28 mouse cellular contexts compared by ENCODE assay signal in the genomic region with DNA sequence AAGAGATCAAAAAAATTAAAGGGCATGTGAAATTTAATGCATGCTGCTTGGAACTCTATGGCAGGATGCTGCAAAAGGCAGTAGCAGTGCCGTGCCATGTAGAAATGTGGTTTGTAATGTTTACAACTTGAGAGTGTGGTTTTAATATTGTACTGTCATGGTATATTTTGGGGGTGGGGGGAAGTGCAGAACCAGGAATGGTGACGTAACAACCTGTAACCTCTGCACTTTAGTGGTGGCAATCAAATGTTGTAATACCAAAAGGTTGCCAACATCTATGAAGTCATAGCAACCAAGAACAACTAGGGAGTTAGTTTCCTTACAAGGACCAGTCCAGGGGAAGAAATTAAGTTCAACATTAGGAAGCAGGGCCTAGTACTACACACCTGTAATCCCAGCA.
DNase-seq lines count a peak whose midpoint lies in the region; ATAC-seq lines count a peak whose summit lies in the region.
"Had no signal": no experiment of that assay in that cellular context is flagged by ENCODE, and none has a peak within 500 bp of the region (broad histone marks: within the 10 kb centered on the region; RNA-seq: fewer than 3 reads in every experiment).

No protein-coding gene starts in this region.

- H3K4me3 ChIP-seq in forebrain, embryonic 15.5 days: no peak overlapping the region
- H3K4me3 ChIP-seq: embryonic facial prominence, embryonic 13.5 days; forebrain, embryonic 10.5 days; hindbrain, embryonic 12.5 days; limb, embryonic 12.5 days; liver, embryonic 12.5 days; midbrain, embryonic 10.5 days had no signal

- DNase-seq in 416B (ENCODE audit: low read depth): peak; percentile 82
- peak; percentile 65 for DNase-seq in NIH3T3 (ENCODE audit: low read depth)
- peak; percentile 13 for DNase-seq in induced T-regulatory cell, adult 2 months (ENCODE audit: low read depth)
- no peak for DNase-seq in testis, postnatal 10 days (ENCODE audit: low spot score)
- DNase-seq in spleen, postnatal 10 days (ENCODE audit: low spot score in 2 of 2): no peak
- DNase-seq: adrenal gland, adult 8-10 months; cerebellum, adult 11 months; cerebellum, adult 9-10 months; heart, postnatal 14 days; kidney, postnatal 25 days; liver, postnatal 0 days; retina, postnatal 1 day; right cerebral cortex, postnatal 25 days; thymus, adult 18-20 months; thymus, postnatal 25 days had no signal

- H3K9me3 ChIP-seq in forebrain, embryonic 15.5 days: no peaks in the 10 kb centered on the region
- H3K9me3 ChIP-seq: embryonic facial prominence, embryonic 13.5 days; forebrain, embryonic 10.5 days; hindbrain, embryonic 12.5 days; limb, embryonic 12.5 days; liver, embryonic 12.5 days; midbrain, embryonic 10.5 days had no signal

- H3K4me2 ChIP-seq in forebrain, embryonic 15.5 days (replicated peaks): no peak overlapping the region
- H3K4me2 ChIP-seq: embryonic facial prominence, embryonic 13.5 days; hindbrain, embryonic 12.5 days; limb, embryonic 12.5 days; liver, embryonic 12.5 days had no signal

- ATAC-seq in neutrophil, adult 5-6 weeks (ENCODE audit: extremely low read depth, insufficient number of reproducible peaks, low FRiP score, poor library complexity, severe bottlenecking): peak; percentile 64
- no peak for ATAC-seq in forebrain, embryonic 15.5 days (replicated peaks)
- ATAC-seq: activated CD4-positive, CD25-positive, alpha-beta regulatory T cell, adult 4 months; forebrain, embryonic 16.5 days; intestine, postnatal 0 days; liver, embryonic 12.5 days; liver, postnatal 0 days; midbrain, embryonic 16.5 days had no signal

- H3K9ac ChIP-seq in forebrain, embryonic 15.5 days (replicated peaks): no peak overlapping the region
- H3K9ac ChIP-seq: embryonic facial prominence, embryonic 13.5 days; hindbrain, embryonic 12.5 days; limb, embryonic 12.5 days; liver, embryonic 12.5 days; liver, postnatal 0 days had no signal

- 91% methylated on average over 2 of the region's 2 CpGs for WGBS in forebrain, embryonic 15.5 days

- H3K27ac ChIP-seq in forebrain, embryonic 15.5 days (replicated peaks): no peak overlapping the region
- H3K27ac ChIP-seq: embryonic facial prominence, embryonic 13.5 days; forebrain, embryonic 10.5 days; hindbrain, embryonic 12.5 days; limb, embryonic 12.5 days; liver, embryonic 12.5 days; macrophage; midbrain, embryonic 10.5 days had no signal

- H3K4me1 ChIP-seq in forebrain, embryonic 15.5 days: no peaks in the 10 kb centered on the region
- H3K4me1 ChIP-seq: embryonic facial prominence, embryonic 13.5 days; forebrain, embryonic 10.5 days; hindbrain, embryonic 12.5 days; limb, embryonic 12.5 days; liver, embryonic 12.5 days; midbrain, embryonic 10.5 days had no signal

- no peaks in the 10 kb centered on the region for H3K36me3 ChIP-seq in forebrain, embryonic 15.5 days
- H3K36me3 ChIP-seq: embryonic facial prominence, embryonic 13.5 days; forebrain, embryonic 10.5 days; hindbrain, embryonic 12.5 days; limb, embryonic 12.5 days; liver, embryonic 12.5 days; midbrain, embryonic 10.5 days had no signal

- no peaks in the 10 kb centered on the region for H3K27me3 ChIP-seq in forebrain, embryonic 15.5 days
- H3K27me3 ChIP-seq: embryonic facial prominence, embryonic 13.5 days; hindbrain, embryonic 12.5 days; limb, embryonic 12.5 days; liver, embryonic 12.5 days had no signal

Comparison
In these comparisons a context has a peak if more than half of its experiments do, and no peak if none do; other contexts are left out.
1. DNase-seq: peak in 416B (single experiment), NIH3T3 (single experiment) and induced T-regulatory cell, adult 2 months (single experiment); none in testis, postnatal 10 days (single experiment) and spleen, postnatal 10 days (0 of 2).